Mouse (Mus musculus): Measurements from ENCODE around the gene Scmh1. TPM values are rescaled to one million over a fixed set of nuclear protein-coding genes. Genes with fewer than 3 reads are reported as not detected.

The Scmh1 gene
- polyA plus RNA-seq (2015; fragmentation: Nextera tagmentation; extraction: Ambion mirVana), result 67.8 and 70.0 TPM in 2 replicates

- peak within 1 kb of the TSS; percentile 77 for H3K4me2 ChIP-seq
- peaks cover 37% of the 10 kb centered on the region for H3K4me1 ChIP-seq
- H3K36me3 ChIP-seq, result no peaks in the 10 kb centered on the region
- H3K9me3 ChIP-seq, result no peaks in the 10 kb centered on the region
- peak within 1 kb of the TSS; percentile 97 for H3K4me3 ChIP-seq
- peak within 1 kb of the TSS; percentile 98 for H3K27ac ChIP-seq (replicated peaks)
- under 1% methylated on average over 77 of the region's 102 CpGs for WGBS
- H3K9ac ChIP-seq, result peak within 1 kb of the TSS; percentile 99
- no peaks in the 10 kb centered on the region for H3K27me3 ChIP-seq (replicated peaks)
- peak; percentile 74 for ATAC-seq (ENCODE audit: extremely low read depth, insufficient number of reproducible peaks, low FRiP score, low TSS enrichment)
Measured at GRCm38 (mm10) chr4:120405144-120405805, at the start of gene Scmh1. Gene Scmh1, plus strand, starts transcription at chr4:120405281.

GRCm38 (mm10) chr4:120360011-120360521 is 45.0 kb upstream of the Scmh1 start:
- no peaks in the 10 kb centered on the region; the same call in 1 of the 2 replicates for H3K4me1 ChIP-seq
- H3K4me3 ChIP-seq, result no peak overlapping the region
- no peak overlapping the region for H3K4me2 ChIP-seq
- no peaks in the 10 kb centered on the region for H3K36me3 ChIP-seq
- H3K27ac ChIP-seq (replicated peaks), result no peak overlapping the region
- ATAC-seq (ENCODE audit: extremely low read depth, insufficient number of reproducible peaks, low FRiP score, low TSS enrichment), result no peak; the same call in 1 of the 2 replicates
- H3K9me3 ChIP-seq, result no peaks in the 10 kb centered on the region
- 11% methylated on average over 8 of the region's 8 CpGs for WGBS
- no peak overlapping the region for H3K9ac ChIP-seq
- H3K27me3 ChIP-seq (replicated peaks), result peaks cover 74% of the 10 kb centered on the region

- Histone ChIP-seq H3K9ac (no peak overlapping the region), H3K4me3 (no peak overlapping the region), H3K9me3 (no peaks in the 10 kb centered on the region), H3K4me2 (no peak overlapping the region), H3K27ac (replicated peaks) (no peak overlapping the region), H3K4me1 (peaks cover 13% of the 10 kb centered on the region), H3K36me3 (no peaks in the 10 kb centered on the region), H3K27me3 (replicated peaks) (peaks cover 70% of the 10 kb centered on the region)
- ATAC-seq (ENCODE audit: extremely low read depth, insufficient number of reproducible peaks, low FRiP score, low TSS enrichment), result no peak
- 5% methylated on average over 3 of the region's 3 CpGs for WGBS
Measured at GRCm38 (mm10) chr4:120364729-120365128, 40.4 kb upstream of the Scmh1 start.

GRCm38 (mm10) chr4:120365456-120365855 is 39.6 kb upstream of the Scmh1 start:
- no peak overlapping the region for H3K9ac ChIP-seq
- no peaks in the 10 kb centered on the region for H3K9me3 ChIP-seq
- H3K4me1 ChIP-seq, result peaks cover 20% of the 10 kb centered on the region
- H3K27me3 ChIP-seq (replicated peaks), result peaks cover 67% of the 10 kb centered on the region
- no peak overlapping the region for H3K4me3 ChIP-seq
- no peak for ATAC-seq (ENCODE audit: extremely low read depth, insufficient number of reproducible peaks, low FRiP score, low TSS enrichment)
- no peak overlapping the region for H3K4me2 ChIP-seq
- H3K36me3 ChIP-seq, result no peaks in the 10 kb centered on the region
- 25% methylated on average over 5 of the region's 5 CpGs for WGBS
- H3K27ac ChIP-seq (replicated peaks), result no peak overlapping the region

- Histone ChIP-seq H3K27ac (replicated peaks) (no peak overlapping the region), H3K36me3 (no peaks in the 10 kb centered on the region), H3K4me1 (peaks cover 23% of the 10 kb centered on the region), H3K4me2 (no peak overlapping the region), H3K27me3 (replicated peaks) (peaks cover 74% of the 10 kb centered on the region), H3K4me3 (no peak overlapping the region), H3K9me3 (no peaks in the 10 kb centered on the region), H3K9ac (no peak overlapping the region)
- ATAC-seq (ENCODE audit: extremely low read depth, insufficient number of reproducible peaks, low FRiP score, low TSS enrichment), result no peak
- WGBS, result 57% methylated on average over 2 of the region's 2 CpGs
Measured at GRCm38 (mm10) chr4:120368031-120368430, 37.0 kb upstream of the Scmh1 start.

GRCm38 (mm10) chr4:120368663-120369062 is 36.4 kb upstream of the Scmh1 start:
- 8% methylated on average over 4 of the region's 4 CpGs for WGBS
- Histone ChIP-seq H3K4me3 (no peak overlapping the region), H3K36me3 (no peaks in the 10 kb centered on the region), H3K9me3 (no peaks in the 10 kb centered on the region), H3K9ac (no peak overlapping the region), H3K4me2 (no peak overlapping the region), H3K27ac (replicated peaks) (no peak overlapping the region), H3K27me3 (replicated peaks) (peaks cover 74% of the 10 kb centered on the region), H3K4me1 (peaks cover 23% of the 10 kb centered on the region)
- no peak for ATAC-seq (ENCODE audit: extremely low read depth, insufficient number of reproducible peaks, low FRiP score, low TSS enrichment)

- WGBS, result 21% methylated on average over 2 of the region's 2 CpGs
- Histone ChIP-seq H3K27ac (replicated peaks) (no peak overlapping the region), H3K27me3 (replicated peaks) (peaks cover 69% of the 10 kb centered on the region), H3K4me1 (peaks cover 26% of the 10 kb centered on the region), H3K9ac (0 out of 2 replicates have a peak overlapping the region, but pooled peaks have one; percentile 61), H3K4me3 (no peak overlapping the region), H3K36me3 (no peaks in the 10 kb centered on the region), H3K4me2 (peak overlapping the region; percentile 60), H3K9me3 (no peaks in the 10 kb centered on the region)
- no peak for ATAC-seq (ENCODE audit: extremely low read depth, insufficient number of reproducible peaks, low FRiP score, low TSS enrichment)
Measured at GRCm38 (mm10) chr4:120369156-120369555, 35.9 kb upstream of the Scmh1 start.

- Histone ChIP-seq H3K4me1 (peaks cover 27% of the 10 kb centered on the region), H3K27ac (replicated peaks) (no peak overlapping the region), H3K27me3 (replicated peaks) (peaks cover 62% of the 10 kb centered on the region), H3K36me3 (no peaks in the 10 kb centered on the region), H3K9ac (peak overlapping the region; percentile 61), H3K9me3 (no peaks in the 10 kb centered on the region), H3K4me3 (peak overlapping the region; percentile 24; the same call in 1 of the 2 replicates), H3K4me2 (peak overlapping the region; percentile 60)
- 22% methylated on average over 10 of the region's 10 CpGs for WGBS
- ATAC-seq (ENCODE audit: extremely low read depth, insufficient number of reproducible peaks, low FRiP score, low TSS enrichment), result no peak
Measured at GRCm38 (mm10) chr4:120369861-120370366, 35.2 kb upstream of the Scmh1 start.

GRCm38 (mm10) chr4:120372838-120373237 is 32.2 kb upstream of the Scmh1 start:
- H3K4me3 ChIP-seq, result no peak overlapping the region
- peaks cover 27% of the 10 kb centered on the region for H3K4me1 ChIP-seq
- ATAC-seq (ENCODE audit: extremely low read depth, insufficient number of reproducible peaks, low FRiP score, low TSS enrichment), result no peak
- 66% methylated on average over 3 of the region's 3 CpGs for WGBS
- H3K9ac ChIP-seq, result no peak overlapping the region
- H3K27ac ChIP-seq (replicated peaks), result no peak overlapping the region
- H3K4me2 ChIP-seq, result no peak overlapping the region
- H3K27me3 ChIP-seq (replicated peaks), result peaks cover 53% of the 10 kb centered on the region
- H3K36me3 ChIP-seq, result no peaks in the 10 kb centered on the region
- H3K9me3 ChIP-seq, result no peaks in the 10 kb centered on the region

- Histone ChIP-seq H3K4me1 (peaks cover 23% of the 10 kb centered on the region), H3K36me3 (no peaks in the 10 kb centered on the region), H3K27ac (replicated peaks) (no peak overlapping the region), H3K9ac (no peak overlapping the region), H3K9me3 (no peaks in the 10 kb centered on the region), H3K4me2 (no peak overlapping the region), H3K27me3 (replicated peaks) (peaks cover 62% of the 10 kb centered on the region), H3K4me3 (no peak overlapping the region)
- 34% methylated on average over 4 of the region's 4 CpGs for WGBS
- ATAC-seq (ENCODE audit: extremely low read depth, insufficient number of reproducible peaks, low FRiP score, low TSS enrichment), result no peak
Measured at GRCm38 (mm10) chr4:120373813-120374212, 31.3 kb upstream of the Scmh1 start.

GRCm38 (mm10) chr4:120380811-120381391 is 24.2 kb upstream of the Scmh1 start:
- H3K9ac ChIP-seq, result peak overlapping the region; percentile 44; the same call in 1 of the 2 replicates
- peak; percentile 54; the same call in 1 of the 2 replicates for ATAC-seq (ENCODE audit: extremely low read depth, insufficient number of reproducible peaks, low FRiP score, low TSS enrichment)
- peak overlapping the region; percentile 24; the same call in 1 of the 2 replicates for H3K4me3 ChIP-seq
- 7% methylated on average over 7 of the region's 7 CpGs for WGBS
- H3K4me2 ChIP-seq, result peak overlapping the region; percentile 52
- H3K36me3 ChIP-seq, result no peaks in the 10 kb centered on the region
- 0 out of 2 replicates have a peak overlapping the region, but pooled peaks have one; percentile 5 for H3K27ac ChIP-seq (replicated peaks)
- peaks cover 10% of the 10 kb centered on the region for H3K4me1 ChIP-seq
- H3K27me3 ChIP-seq (replicated peaks), result peaks cover 24% of the 10 kb centered on the region
- H3K9me3 ChIP-seq, result no peaks in the 10 kb centered on the region

Measured in heart, embryonic 13.5 days (tissue).